Mouse (Mus musculus): ENCODE measurements around the gene Olfr1377.

- TF ChIP-seq SMC3 (IDR thresholded peaks at IDR 0.05; ENCODE audit: low read depth, low read length) (no peak), ZKSCAN1 (IDR thresholded peaks at IDR 0.05; ENCODE audit: low read depth, low read length) (no peak)
Observed at GRCm38 (mm10) chr11:51011821-51012220, 30.1 kb downstream of the Olfr1377 start.

All from MEL (cell line).